Mouse (Mus musculus): ENCODE measurements at regions not wholly inside any gene's neighbourhood (a gene's known extent, or its start where the extent isn't known, plus 50 kb on each side); places are given as distances from the start of the nearest gene placed in this dataset.

DNA sequence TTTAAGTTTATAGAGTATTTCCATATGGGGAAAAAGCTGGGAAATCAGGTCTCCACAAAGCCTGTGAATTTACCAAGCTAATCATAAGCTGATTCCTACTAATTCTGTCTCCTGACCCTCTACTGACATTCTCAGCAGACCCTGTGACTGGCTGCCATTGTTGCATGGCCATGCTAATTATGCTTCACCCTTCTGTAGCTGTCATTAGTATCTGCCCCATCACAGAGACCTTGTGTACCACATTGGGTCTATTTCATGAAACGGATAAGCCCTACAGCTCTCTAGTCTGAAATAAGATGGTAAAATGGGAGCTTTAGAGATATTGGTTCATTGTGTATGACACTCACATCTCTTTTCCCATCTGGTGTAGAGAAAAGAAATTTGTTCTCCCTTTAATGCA is 296.0 kb upstream of the Nbea start:
- TF ChIP-seq POLR2A (IDR thresholded peaks at IDR 0.05; ENCODE audit: control insufficient read depth in 1 of 2, insufficient read depth in 1 of 2, low read depth in 1 of 2, low read length in 2 of 2, poor library complexity in 1 of 2) (no peak), CTCF (IDR thresholded peaks at IDR 0.05 in 2 of 3, conservative IDR thresholded peaks at IDR 0.05 in 1 of 3; ENCODE audit: control insufficient read depth in 1 of 3, insufficient read depth in 1 of 3, low read depth in 2 of 3, low read length in 3 of 3, poor library complexity in 1 of 3, severe bottlenecking in 1 of 3) (no peak), USF1 (IDR thresholded peaks at IDR 0.05; ENCODE audit: low read depth, low read length) (no peak), MAX (IDR thresholded peaks at IDR 0.05; ENCODE audit: low read length) (no peak), USF2 (IDR thresholded peaks at IDR 0.05; ENCODE audit: borderline replicate concordance in 1 of 2, insufficient read depth in 1 of 2, low read depth in 1 of 2, low read length in 2 of 2) (no peak), GATA1 (IDR thresholded peaks at IDR 0.05; ENCODE audit: low read depth, low read length) (no peak), HCFC1 (IDR thresholded peaks at IDR 0.05; ENCODE audit: low read depth, low read length) (no peak), GABPA (IDR thresholded peaks at IDR 0.05; ENCODE audit: low read depth, low read length) (no peak)
